Mouse (Mus musculus) mature B cell (primary cell): ENCODE results near the gene Neurog2.

Experiments used
- in situ Hi-C: fragments of 300-500 bp; cut with MboI; formaldehyde crosslinking; loops from 2 replicates; pipeline ENCODE4 v1.14.3; 2019

Neurog2 gene

DNA sequence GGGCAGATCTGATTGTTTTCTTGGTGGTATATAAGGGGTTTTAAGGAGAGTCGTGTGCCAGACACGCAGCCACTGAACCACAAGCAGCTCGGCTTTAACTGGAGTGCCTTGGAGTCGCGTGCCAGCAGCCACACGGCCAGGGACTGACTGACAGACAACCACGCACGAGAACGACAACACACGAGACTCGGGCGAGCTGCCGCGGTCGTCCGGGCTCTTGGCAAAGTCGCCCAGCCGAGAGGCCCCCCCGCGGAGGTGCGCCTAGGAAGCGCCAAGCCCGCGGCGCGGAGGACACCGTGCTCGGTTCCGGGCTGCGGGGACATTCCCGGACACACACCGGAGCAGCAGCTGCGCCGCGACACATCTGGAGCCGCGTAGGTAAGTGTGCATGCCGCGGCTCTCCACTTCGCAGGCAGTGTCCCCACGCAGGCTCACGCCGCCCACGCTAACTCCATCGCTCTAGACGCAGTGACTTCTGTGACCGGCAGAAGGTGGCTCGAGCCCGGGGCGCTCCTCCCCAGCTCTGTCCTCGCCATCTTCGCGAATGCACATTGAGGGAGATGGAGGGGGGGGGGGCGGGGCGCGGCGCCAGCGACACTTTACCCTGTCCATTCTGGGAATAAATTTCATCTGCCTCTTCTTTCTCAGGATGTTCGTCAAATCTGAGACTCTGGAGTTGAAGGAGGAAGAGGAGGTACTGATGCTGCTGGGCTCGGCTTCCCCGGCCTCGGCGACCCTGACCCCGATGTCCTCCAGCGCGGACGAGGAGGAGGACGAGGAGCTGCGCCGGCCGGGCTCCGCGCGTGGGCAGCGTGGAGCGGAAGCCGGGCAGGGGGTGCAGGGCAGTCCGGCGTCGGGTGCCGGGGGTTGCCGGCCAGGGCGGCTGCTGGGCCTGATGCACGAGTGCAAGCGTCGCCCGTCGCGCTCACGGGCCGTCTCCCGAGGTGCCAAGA lies at the start of gene Neurog2:
Gene Neurog2, plus strand, starts transcription at position 56 of the 953 bp plus-strand sequence.
- in situ Hi-C loops, result loop anchor here (25.0 kb wide), 1 partner anchor 129 kb away; no protein-coding TSS in a partner anchor

DNA sequence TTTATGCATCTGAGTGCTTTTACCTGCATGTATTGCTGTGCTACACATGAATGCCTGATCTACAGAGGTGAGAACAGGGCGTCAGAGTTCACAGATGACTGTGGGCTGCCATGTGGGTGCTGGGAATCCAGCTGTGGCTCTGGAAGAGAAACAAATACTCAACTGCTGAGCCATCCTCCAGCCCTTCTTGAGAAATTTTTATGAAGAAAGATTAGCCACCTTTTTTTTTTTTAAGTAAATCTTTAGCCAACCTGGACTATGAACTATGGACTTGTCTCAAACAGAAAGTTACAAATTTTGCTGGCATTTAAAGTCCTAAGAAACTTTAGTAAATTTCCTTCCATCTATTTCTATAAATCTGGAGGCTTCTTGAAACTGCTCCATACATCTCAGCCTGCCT lies 35.8 kb upstream of the Neurog2 start:
- in situ Hi-C loops, result no loop called here

DNA sequence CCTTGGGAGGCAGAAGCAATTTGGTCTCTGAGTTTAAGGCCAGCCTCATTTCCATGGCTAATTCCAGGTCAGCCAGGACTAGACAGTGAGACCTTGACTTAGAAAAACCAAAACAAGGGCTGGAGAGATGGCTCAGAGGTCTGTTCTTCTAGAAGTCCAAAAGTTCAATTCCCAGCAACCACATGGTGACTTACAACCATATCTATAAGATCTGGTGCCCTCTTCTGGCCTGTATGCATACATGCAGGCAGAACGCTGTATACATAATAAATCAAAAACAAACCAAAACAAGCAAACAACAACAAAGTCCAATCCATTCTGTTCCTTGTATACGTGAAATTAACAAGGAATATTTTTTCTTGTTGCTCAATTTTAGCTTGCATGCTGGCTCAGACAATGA lies 24.8 kb upstream of the Neurog2 start:
- in situ Hi-C loops, result no loop called here

DNA sequence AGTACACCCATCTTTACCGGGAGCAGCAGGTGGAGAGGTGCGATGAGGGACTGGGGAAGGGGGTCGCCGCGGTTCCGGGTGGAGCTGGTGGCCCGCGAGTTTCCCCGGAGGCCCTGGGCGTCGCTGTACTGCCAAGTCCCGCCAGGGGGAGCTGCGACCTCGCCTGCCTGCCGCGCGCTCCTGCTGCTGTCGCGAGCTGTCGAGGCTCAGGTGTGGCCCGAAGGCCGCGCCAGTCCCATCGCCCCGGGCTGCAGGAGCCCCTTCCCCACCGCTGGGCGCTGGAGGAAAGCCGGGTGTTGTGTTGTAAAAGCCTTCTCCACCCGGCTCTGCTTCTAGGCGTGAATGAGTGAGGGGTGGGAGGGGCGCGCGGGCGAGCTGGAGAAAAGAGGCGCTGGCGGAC lies 7.6 kb upstream of the Neurog2 start:
- in situ Hi-C loops, result loop anchor here (10.0 to 25.0 kb wide), 2 partner anchors 137 to 320 kb away; no protein-coding TSS in a partner anchor

DNA sequence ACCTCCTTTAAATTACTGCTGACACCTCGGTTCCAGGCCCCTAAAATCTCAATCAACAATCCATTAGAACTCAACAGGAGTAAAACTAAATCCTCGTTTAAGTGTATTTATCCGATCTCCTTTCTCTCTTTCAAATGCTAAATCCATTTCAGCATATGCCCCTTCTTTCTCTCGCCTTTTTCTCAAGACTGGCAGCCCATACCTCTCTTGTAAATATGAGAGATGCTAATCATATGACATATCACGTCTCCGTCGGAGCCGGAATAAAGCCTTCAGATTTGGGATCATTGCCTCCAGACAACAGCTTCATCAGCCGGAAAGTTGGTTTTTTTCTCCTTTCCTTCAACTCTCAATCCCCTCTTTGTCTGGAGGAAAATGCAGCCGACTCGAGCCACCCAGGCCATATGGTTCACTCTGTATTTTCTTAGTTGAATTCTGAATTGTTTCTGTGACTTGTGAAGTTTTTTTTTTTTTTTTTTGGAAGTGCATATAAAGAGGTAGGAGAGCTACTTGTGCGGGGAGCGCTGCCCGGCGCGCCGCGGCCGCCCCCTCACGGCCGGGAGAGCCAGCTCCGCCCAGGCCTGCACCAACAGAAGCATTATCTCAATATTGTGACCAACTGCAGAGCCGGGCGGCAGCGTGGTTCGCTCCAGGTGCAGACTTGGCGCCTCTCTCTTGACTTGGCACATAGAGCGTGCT lies 7.1 kb upstream of the Neurog2 start:
- in situ Hi-C loops, result loop anchor here (10.0 to 25.0 kb wide), 2 partner anchors 136 to 319 kb away; no protein-coding TSS in a partner anchor

DNA sequence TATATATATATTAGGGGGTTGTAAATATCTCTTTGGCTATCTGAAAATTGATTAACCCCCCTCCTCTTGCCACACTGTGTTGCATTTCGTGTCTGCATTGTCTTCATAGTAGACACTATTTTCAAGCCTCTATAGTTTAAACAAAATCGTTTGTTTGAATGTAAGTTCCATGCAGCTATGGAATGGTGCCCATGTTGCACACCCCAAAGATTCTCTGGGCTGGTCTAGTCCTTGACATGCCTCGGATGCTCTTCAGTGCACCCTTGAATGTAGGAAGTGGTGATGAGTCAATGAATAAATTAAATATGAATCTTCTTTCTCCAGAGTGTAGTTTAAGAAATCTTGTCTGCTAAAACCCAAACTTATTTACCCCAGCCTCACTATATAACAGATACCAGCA lies 6.4 kb upstream of the Neurog2 start:
- in situ Hi-C loops, result loop anchor here (10.0 to 25.0 kb wide), 2 partner anchors 136 to 318 kb away; no protein-coding TSS in a partner anchor

DNA sequence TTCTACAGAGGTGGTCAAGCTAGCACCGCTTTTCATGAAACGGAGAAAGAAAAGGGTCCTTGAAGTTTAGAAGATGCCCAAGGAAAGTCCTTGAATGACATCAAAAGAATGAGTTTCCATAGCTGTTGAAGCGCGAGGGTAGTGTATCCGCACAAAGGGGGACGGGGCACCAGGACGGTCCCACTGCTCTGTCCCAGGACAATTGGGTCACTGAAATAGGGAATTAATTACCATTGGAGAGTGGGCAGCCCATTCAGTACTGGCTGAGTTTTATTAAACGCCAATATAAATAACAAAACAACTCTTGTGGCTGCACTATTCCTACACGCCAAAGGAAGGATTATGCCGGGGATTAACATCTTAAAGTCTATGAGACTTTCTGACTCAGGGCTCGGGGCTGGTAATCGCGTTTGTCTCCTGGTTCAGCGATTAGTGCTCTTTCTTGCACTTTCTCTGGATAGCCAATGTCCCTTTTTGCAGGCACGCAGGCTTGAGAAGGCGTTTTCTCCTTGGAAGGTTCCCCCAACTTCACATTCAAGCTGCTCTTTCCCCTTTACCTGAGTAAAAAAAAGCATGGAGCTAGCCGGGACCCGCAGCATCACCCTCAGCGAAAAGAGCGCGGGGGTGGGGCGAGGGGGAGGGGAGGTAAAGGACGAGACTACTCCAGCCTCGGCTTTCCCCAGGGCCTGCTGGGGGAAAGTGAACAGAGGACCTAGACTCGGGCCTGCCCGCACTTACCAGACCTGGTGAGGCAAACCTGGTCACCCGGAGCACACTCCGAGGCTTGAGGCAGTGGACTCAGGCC lies 5.6 kb upstream of the Neurog2 start:
- in situ Hi-C loops, result loop anchor here (10.0 to 25.0 kb wide), 2 partner anchors 135 to 317 kb away; no protein-coding TSS in a partner anchor

DNA sequence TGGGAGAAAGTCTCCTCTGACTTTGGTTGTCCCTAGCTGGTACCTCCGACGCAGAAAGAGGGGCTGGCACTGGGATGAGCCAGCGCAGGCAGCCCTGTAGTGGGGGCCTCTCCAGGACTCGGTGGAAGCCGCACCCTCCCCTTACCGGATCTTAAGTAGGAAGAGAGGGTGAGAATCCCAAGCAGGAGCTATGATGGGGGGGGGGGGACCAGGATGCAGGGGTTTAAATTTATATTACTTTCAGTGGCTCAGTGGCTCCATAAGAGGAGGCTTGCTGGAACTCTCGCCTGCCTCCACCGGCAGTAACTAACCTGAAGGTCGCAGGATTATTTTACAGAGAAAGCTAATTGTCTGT lies 5.0 kb upstream of the Neurog2 start:
- in situ Hi-C loops, result loop anchor here (10.0 to 25.0 kb wide), 2 partner anchors 134 to 317 kb away; no protein-coding TSS in a partner anchor

DNA sequence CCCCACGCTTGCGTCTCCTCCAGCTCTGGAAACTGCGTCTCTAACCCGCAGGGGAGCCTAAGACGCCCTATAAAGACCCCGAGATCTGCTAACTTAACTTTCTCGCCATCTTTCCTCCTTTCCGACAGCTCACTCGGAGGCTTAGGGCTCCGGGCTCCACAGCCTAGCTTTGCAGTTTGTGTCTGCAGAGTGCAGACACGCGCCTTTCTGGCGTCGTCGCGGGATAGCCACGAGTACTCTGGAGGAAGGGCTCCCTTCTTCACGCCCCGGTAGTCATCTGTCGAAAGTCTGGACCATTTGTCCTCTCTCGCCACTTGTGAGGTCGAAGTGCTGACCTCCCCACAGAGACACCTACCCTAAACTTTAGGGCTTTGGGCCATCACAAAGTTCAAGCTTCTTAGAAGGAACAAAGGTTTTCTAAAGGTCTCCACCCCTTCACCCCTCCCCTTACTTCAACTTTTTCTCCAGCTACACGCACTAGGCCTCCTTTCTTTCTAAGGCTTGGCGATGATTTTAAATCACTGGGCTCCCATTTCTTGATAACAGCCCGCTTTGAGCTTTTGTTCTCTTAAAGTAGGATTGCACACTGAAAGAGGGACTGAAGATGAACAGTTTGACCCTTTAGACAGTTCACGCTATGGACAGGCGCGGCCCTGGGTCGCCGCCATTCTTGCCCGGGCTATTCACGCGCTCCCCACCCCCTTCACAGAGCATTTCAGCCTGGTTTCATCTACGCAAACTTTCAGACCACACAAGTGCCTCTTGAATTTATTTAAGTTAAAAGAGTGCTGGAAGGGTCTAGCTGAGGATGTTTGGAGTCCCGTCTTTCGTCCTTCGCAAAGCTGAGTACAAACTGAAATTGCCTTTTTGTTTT lies 4.4 kb upstream of the Neurog2 start:
- in situ Hi-C loops, result loop anchor here (10.0 to 25.0 kb wide), 2 partner anchors 134 to 316 kb away; no protein-coding TSS in a partner anchor

DNA sequence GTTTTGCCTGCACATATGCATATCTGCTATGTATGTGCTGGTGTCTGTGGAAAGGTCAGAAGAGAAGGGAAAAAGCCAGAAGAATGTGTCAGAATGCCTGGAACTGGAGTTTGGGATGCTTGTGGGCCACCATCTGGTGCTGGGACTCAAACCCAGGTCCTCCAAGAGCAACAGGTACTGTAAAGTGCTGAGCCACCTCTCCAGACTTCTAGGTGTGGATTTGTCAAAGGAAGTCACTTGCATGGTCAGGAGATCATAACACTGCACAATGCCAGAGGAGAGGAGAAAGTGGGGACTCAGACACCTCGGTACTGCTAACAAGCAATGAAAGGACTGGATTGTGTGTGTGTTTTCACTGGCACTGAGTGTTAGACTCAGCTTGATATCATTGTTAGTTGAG lies 2.7 kb upstream of the Neurog2 start:
- in situ Hi-C loops, result loop anchor here (25.0 kb wide), 1 partner anchor 132 kb away; no protein-coding TSS in a partner anchor

DNA sequence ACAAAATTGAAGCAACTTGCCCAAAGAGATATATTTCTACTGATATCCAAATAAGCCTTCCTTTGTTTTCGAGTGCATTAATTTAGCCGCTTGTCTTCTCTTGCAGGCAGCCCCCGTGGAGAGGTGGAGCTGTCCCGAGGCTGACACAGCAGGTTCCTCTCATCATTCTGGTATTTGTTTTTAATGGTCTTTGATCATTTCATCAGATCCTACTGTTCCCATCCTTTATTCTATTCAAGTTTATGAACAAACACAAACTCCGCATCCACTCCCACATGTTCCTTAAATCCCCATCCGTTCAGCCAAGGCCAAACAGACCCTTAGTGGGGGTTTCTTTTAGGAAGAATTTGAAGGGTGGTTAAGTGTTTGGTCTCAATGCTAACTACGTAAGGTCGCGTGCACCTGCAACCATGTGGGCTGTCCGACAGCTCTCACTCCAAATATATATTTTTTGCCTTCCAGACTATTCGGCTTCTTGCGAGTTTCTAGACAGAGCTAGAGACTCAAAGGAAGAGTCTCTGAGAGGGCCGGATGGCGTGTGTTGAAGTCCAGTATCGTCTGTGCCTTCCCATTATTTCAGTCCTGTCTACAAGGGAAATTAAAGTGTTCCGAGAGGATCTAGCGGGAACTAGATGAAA lies 2.1 kb upstream of the Neurog2 start:
- in situ Hi-C loops, result loop anchor here (25.0 kb wide), 1 partner anchor 131 kb away; no protein-coding TSS in a partner anchor

DNA sequence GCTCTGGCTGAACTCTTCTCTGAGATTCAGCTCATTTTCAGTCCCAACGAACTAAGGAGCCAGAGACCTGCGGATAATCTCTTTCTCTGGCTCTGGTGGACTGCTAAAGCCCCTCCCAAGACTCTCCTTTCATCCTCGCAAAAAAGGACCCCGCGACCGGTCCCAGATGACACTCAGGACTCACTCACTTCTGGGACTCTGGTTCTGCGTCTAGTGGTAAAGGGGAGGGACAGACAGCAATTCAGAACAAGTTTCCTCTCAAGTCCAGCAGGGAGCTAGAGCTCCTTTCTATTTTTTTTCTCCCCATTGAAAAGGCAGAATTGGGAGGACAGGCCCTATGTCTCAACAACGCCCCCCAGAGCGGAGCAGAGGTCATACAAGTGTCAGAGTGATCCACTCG lies 1.4 kb upstream of the Neurog2 start:
- in situ Hi-C loops, result loop anchor here (25.0 kb wide), 1 partner anchor 131 kb away; no protein-coding TSS in a partner anchor

DNA sequence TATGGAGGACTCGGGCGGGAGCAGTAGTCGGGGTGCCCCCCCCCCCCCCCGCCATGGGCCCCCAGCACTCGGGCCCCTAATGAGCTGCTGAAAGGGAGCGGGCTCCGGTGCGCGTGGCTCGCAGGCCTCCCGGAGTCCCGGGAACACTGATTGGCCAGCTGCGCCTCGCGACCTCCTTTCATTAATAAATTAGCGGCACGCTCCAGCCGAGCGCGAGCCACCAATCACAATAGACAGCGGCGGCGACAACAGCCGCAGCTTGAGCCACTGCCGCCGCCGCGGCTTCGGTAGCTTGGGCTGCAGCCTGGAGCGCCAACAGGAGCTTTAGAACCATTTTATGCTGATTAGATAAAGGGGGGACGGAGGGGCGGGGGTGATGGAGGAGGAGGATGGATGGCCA lies 404 bp upstream of the Neurog2 start:
- in situ Hi-C loops, result loop anchor here (25.0 kb wide), 1 partner anchor 130 kb away; no protein-coding TSS in a partner anchor

DNA sequence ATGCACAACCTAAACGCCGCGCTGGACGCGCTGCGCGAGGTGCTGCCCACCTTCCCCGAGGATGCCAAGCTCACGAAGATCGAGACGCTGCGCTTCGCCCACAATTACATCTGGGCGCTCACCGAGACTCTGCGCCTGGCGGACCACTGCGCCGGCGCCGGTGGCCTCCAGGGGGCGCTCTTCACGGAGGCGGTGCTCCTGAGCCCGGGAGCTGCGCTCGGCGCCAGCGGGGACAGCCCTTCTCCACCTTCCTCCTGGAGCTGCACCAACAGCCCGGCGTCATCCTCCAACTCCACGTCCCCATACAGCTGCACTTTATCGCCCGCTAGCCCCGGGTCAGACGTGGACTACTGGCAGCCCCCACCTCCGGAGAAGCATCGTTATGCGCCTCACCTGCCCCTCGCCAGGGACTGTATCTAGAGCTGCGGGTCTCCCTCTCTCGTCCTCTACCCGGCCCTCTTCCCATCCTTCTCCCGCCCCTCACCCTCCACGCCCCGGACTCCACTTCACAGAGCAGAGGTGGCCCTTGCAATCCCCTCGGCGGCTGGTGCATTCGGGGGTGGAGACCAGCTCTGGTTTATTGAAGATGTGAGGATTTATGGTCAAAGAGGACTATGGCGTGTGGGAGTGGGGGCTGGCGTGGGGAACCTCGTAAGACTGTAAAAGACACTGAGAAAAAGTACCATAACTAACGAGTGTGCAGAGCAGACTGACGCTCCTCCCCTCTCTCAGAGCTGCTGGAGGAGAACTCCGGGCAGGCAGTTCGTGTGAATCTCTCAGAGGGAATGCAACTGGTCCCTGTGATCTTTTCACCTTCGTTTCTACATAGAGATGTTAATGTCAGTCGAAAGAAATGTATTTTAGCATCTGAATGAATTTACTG lies 1.4 kb downstream of the Neurog2 start:
- in situ Hi-C loops, result loop anchor here (25.0 kb wide), 1 partner anchor 128 kb away; no protein-coding TSS in a partner anchor

DNA sequence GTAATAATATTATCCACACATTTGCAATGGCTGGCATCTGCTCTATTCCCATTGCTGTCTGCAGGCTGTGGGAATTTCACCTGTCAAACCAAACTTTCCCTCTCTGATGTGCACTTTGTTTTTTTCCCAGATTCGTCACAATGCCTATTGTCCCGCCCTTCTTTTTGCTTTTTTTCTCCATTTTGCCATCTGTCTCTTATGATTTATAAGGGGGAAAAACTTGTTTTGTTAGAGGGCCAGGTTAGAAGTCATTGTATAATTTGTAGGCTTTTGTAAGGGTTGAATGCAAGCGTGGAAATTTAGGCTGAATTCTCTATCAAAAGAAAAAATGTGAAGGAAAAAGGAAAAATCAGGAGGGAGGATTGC lies 2.0 kb downstream of the Neurog2 start:
- in situ Hi-C loops, result loop anchor here (25.0 kb wide), 1 partner anchor 127 kb away; no protein-coding TSS in a partner anchor

DNA sequence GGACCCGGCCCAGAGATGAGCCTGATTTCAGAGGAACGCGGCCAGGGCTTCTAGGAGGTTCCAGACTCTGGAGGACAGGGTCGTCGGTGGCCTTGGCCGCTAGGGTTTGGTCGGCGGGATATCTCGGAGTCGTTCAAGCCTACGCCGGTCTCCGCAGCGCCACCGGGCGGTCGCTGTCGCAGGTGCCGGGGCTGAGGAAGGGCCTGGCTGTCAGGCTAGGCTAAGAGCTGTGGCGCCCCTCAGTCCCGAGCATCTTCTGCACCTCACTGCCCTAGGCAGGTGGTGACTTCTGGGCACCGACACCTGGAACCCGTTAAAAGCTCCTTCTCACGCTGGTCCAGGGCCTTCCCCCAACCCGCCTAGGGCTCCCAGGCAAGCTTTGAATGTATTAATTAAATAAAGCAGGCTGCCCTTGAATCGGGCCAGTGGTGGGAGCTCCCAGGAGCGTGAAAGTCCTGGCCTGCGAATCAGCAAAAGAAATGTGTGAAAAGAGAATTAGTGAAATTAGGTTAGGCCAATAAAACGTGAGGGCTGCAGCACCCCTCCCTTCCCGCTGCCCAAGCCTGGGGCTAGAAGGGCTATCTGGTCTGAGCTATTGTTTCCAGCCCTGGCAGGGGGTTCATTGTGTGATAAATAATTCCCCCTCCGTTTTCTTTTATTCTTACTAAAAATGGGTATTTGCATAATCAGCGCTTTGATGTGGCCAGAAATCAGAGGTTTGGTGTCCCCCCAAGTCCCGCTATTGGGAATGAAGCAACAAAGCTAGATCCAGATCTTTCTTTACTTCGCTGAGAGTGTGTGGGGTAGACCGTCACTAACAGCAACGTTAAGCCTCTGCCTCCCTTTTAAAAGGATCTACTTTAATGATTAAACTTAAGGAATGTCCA lies 7.2 kb downstream of the Neurog2 start:
- in situ Hi-C loops, result loop anchor here (25.0 kb wide), 1 partner anchor 122 kb away; no protein-coding TSS in a partner anchor
